Mouse (Mus musculus): ENCODE data around the gene Usp6nl. TPM values are rescaled to one million over a fixed set of nuclear protein-coding genes. Genes with fewer than 3 reads are reported as not detected.

Usp6nl gene
- total RNA-seq (2021) (1 to 10 TPM; 6.5 to 6.6 TPM), polyA plus RNA-seq (2012; rRNA removed) (2.0 and 2.8 TPM in 2 replicates)
- long read RNA-seq, full-length matches to known transcripts, result 1 of 5 reads
- long read RNA-seq, partial matches to known transcripts, result 1 of 5 reads
- long read RNA-seq, other reads (novel, unspliced or antisense), result 3 of 5 reads

DNA sequence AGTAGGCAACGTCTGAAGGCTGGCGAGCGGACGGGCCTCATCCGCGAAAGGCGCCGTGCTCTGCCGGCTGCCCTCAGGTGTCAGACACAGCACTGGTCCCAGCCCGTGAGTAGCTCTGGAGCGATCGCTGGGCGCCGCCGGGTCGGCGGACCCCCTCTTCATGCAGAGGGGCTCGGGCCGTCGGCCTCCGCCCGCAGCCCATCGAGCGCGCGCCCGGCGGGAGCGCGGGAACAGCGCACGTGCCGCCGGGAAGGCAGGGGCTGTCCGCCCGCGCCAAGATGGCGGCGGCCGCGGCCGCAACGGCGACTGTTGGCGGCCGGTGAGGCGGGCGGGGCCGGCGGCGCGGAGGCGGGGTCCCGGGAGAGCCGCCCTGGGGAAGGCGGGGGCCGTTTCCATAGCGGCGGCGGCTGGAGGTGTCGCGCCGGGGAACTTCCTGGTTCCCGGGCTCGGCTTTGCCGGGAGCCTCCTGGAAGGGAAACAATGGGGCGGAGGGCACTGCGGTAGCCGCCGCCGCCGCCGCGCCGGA lies at the start of gene Usp6nl:
Usp6nl (plus strand) TSS at position 292 of the 526 bp plus-strand sequence.
- WGBS, result 1% methylated on average over 71 of the region's 75 CpGs
- DNase-seq, result peak; percentile 96 to 97
- H3K27ac ChIP-seq, result peak within 1 kb of the TSS; percentile 95
- peaks cover 1% of the 10 kb centered on the region for H3K4me1 ChIP-seq (ENCODE audit: control insufficient read depth, insufficient read depth, low read length)
- intact Hi-C loops (cut with DNase I), result loop anchor here (2.0 to 5.0 kb wide), 3 partner anchors 65 to 110 kb away; partner anchors contain the start of gene Echdc3
- peaks cover 2% of the 10 kb centered on the region; the same call in 1 of the 2 replicates for H3K36me3 ChIP-seq (ENCODE audit: control insufficient read depth, insufficient read depth, low read length)
- H3K27me3 ChIP-seq (ENCODE audit: control insufficient read depth, insufficient read depth, low read length), result no peaks in the 10 kb centered on the region
- TF ChIP-seq EP300 (IDR thresholded peaks at IDR 0.05; ENCODE audit: insufficient read depth, low read depth, low read length), result no peak
- no peak for TF ChIP-seq CTCF (IDR thresholded peaks at IDR 0.05)
- TF ChIP-seq POLR2A (IDR thresholded peaks at IDR 0.05; ENCODE audit: insufficient read depth, low read depth, low read length), result no peak
- no peaks in the 10 kb centered on the region for H3K79me2 ChIP-seq (replicated peaks; ENCODE audit: control insufficient read depth, insufficient read depth, low read length)
- peak within 1 kb of the TSS; percentile 95 for H3K4me3 ChIP-seq
- H3K9ac ChIP-seq (ENCODE audit: low read depth, low read length), result peak within 1 kb of the TSS; percentile 85

DNA sequence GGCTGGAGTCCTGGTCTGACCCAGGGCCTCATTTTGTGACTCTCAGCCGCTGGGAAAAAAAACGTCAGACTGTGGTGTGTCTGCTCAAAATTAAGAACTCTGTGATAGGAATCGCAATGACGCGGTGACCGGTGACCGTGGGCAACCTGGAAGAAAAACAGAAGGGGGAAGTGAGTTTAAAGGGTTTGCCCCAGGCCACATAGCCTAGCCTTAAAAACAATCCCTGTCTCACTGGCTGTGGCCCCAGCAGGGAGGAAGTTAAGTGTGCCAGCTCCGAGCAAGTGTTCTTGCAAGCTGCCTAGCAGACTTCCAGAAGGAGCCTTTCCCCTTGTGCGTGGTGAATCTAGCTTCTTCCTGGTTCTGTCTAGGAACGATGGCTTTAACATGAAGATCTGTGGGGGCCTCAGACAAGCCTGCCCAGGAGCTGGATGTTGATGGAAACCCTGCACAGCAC lies 49.0 kb upstream of the Usp6nl start:
- H3K79me2 ChIP-seq (replicated peaks; ENCODE audit: control insufficient read depth, insufficient read depth, low read length), result no peaks in the 10 kb centered on the region
- H3K36me3 ChIP-seq (ENCODE audit: control insufficient read depth, insufficient read depth, low read length), result no peaks in the 10 kb centered on the region
- 36% methylated on average over 10 of the region's 10 CpGs for WGBS
- no peak for TF ChIP-seq POLR2A (IDR thresholded peaks at IDR 0.05; ENCODE audit: insufficient read depth, low read depth, low read length)
- TF ChIP-seq EP300 (IDR thresholded peaks at IDR 0.05; ENCODE audit: insufficient read depth, low read depth, low read length), result no peak
- TF ChIP-seq CTCF (IDR thresholded peaks at IDR 0.05), result no peak
- H3K4me3 ChIP-seq, result no peak overlapping the region
- intact Hi-C loops (cut with DNase I), result no loop called here
- DNase-seq, result peak in 1 of 2 experiments; percentile 49
- H3K4me1 ChIP-seq (ENCODE audit: control insufficient read depth, insufficient read depth, low read length), result 0 out of 2 replicates have a peak, but pooled peaks cover 1% of the 10 kb centered on the region
- H3K9ac ChIP-seq (ENCODE audit: low read depth, low read length), result no peak overlapping the region
- no peaks in the 10 kb centered on the region for H3K27me3 ChIP-seq (ENCODE audit: control insufficient read depth, insufficient read depth, low read length)
- H3K27ac ChIP-seq, result no peak overlapping the region

- 74% methylated on average over 10 of the region's 10 CpGs for WGBS
- intact Hi-C loops (cut with DNase I), result no loop called here
- Histone ChIP-seq H3K79me2 (replicated peaks; ENCODE audit: control insufficient read depth, insufficient read depth, low read length) (no peaks in the 10 kb centered on the region), H3K36me3 (ENCODE audit: control insufficient read depth, insufficient read depth, low read length) (no peaks in the 10 kb centered on the region), H3K9ac (ENCODE audit: low read depth, low read length) (no peak overlapping the region), H3K27ac (no peak overlapping the region), H3K27me3 (ENCODE audit: control insufficient read depth, insufficient read depth, low read length) (no peaks in the 10 kb centered on the region), H3K4me1 (ENCODE audit: control insufficient read depth, insufficient read depth, low read length) (peaks cover 1% of the 10 kb centered on the region), H3K4me3 (no peak overlapping the region)
- TF ChIP-seq POLR2A (IDR thresholded peaks at IDR 0.05; ENCODE audit: insufficient read depth, low read depth, low read length) (no peak), CTCF (IDR thresholded peaks at IDR 0.05) (no peak), EP300 (IDR thresholded peaks at IDR 0.05; ENCODE audit: insufficient read depth, low read depth, low read length) (no peak)
- DNase-seq, result no peak
These were observed 43.5 kb upstream of the Usp6nl start for GRCm38 (mm10) chr2:6278813-6279530.

DNA sequence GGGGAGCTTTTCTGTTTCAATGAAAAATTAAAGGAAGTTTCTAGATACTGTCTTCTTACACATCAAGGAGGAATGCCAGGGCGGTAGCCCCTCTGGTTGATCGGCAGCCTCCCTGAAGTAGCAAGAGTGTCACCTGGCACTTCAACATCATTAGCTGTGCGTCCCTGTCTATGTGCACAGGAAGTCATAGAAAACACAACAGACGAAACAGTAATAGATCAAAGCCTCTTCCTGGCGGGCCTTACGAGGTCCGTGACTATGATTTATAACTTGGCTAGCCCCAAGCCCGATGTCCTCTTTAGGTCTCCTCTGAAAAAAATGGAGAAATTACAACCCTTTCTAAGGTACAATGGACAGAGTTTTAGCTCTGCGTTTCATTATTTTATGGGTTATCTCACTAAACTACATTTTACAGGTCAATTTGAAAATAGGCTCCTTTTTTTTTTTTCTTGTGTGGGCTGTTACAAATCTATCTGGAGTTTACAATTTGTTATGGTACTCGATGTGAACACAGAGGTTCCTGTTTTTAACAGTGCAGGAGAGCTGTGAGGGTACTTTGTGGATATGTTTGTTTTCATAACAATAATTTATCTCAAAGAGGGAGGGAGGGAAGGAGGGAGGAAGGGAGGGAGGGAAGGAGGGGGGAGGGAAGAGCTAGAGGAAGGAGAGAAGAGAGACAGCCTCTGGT lies 42.7 kb upstream of the Usp6nl start:
- no peak overlapping the region for H3K9ac ChIP-seq (ENCODE audit: low read depth, low read length)
- no peak overlapping the region for H3K27ac ChIP-seq
- H3K79me2 ChIP-seq (replicated peaks; ENCODE audit: control insufficient read depth, insufficient read depth, low read length), result no peaks in the 10 kb centered on the region
- intact Hi-C loops (cut with DNase I), result no loop called here
- H3K4me3 ChIP-seq, result no peak overlapping the region
- H3K4me1 ChIP-seq (ENCODE audit: control insufficient read depth, insufficient read depth, low read length), result peaks cover 1% of the 10 kb centered on the region
- TF ChIP-seq POLR2A (IDR thresholded peaks at IDR 0.05; ENCODE audit: insufficient read depth, low read depth, low read length), result no peak
- DNase-seq, result no peak
- H3K27me3 ChIP-seq (ENCODE audit: control insufficient read depth, insufficient read depth, low read length), result no peaks in the 10 kb centered on the region
- H3K36me3 ChIP-seq (ENCODE audit: control insufficient read depth, insufficient read depth, low read length), result no peaks in the 10 kb centered on the region
- 51% methylated on average over 10 of the region's 10 CpGs for WGBS

GRCm38 (mm10) chr2:6283569-6283968 lies 38.9 kb upstream of the Usp6nl start:
- H3K4me3 ChIP-seq, result no peak overlapping the region
- no peak for DNase-seq
- no peak overlapping the region for H3K27ac ChIP-seq
- TF ChIP-seq CTCF (IDR thresholded peaks at IDR 0.05) (no peak), POLR2A (IDR thresholded peaks at IDR 0.05; ENCODE audit: insufficient read depth, low read depth, low read length) (no peak), EP300 (IDR thresholded peaks at IDR 0.05; ENCODE audit: insufficient read depth, low read depth, low read length) (no peak)
- WGBS, result 91% methylated on average over 2 of the region's 2 CpGs
- H3K36me3 ChIP-seq (ENCODE audit: control insufficient read depth, insufficient read depth, low read length), result no peaks in the 10 kb centered on the region
- H3K27me3 ChIP-seq (ENCODE audit: control insufficient read depth, insufficient read depth, low read length), result no peaks in the 10 kb centered on the region
- no peak overlapping the region for H3K9ac ChIP-seq (ENCODE audit: low read depth, low read length)
- intact Hi-C loops (cut with DNase I), result no loop called here
- H3K79me2 ChIP-seq (replicated peaks; ENCODE audit: control insufficient read depth, insufficient read depth, low read length), result no peaks in the 10 kb centered on the region
- peaks cover 1% of the 10 kb centered on the region for H3K4me1 ChIP-seq (ENCODE audit: control insufficient read depth, insufficient read depth, low read length)

Measured in heart, adult 2 months (tissue).